Mouse (Mus musculus): ENCODE results near the gene Rwdd2a. TPM values are rescaled to one million over a fixed set of nuclear protein-coding genes. Genes with fewer than 3 reads are reported as not detected.
"Not testable (repeated sequence)": the region's sequence is repeated elsewhere in the genome, so short reads cannot be mapped to it uniquely, and the experiment has no call there.

Rwdd2a gene
- polyA plus RNA-seq, 1 experiment from 2014 or later = 2.9 TPM

GRCm38 (mm10) chr9:86596983-86597382, 25.2 kb downstream of the Rwdd2a start:
- not testable (repeated sequence) for H3K4me2 ChIP-seq (replicated peaks); H3K4me1 ChIP-seq (replicated peaks); H3K4me3 ChIP-seq (replicated peaks); ATAC-seq; H3K36me3 ChIP-seq; H3K27ac ChIP-seq; H3K9me3 ChIP-seq; H3K27me3 ChIP-seq (replicated peaks); H3K9ac ChIP-seq

- H3K9me3 ChIP-seq = no peaks in the 10 kb centered on the region
- 27% methylated on average over 8 of the region's 8 CpGs for WGBS
- H3K9ac ChIP-seq = no peak overlapping the region
- H3K4me1 ChIP-seq (replicated peaks) = no peaks in the 10 kb centered on the region
- no peaks in the 10 kb centered on the region for H3K36me3 ChIP-seq
- H3K27me3 ChIP-seq (replicated peaks) = no peaks in the 10 kb centered on the region
- no peak overlapping the region for H3K27ac ChIP-seq
- no peak overlapping the region for H3K4me2 ChIP-seq (replicated peaks)
- peak; percentile 74 for ATAC-seq
- no peak overlapping the region for H3K4me3 ChIP-seq (replicated peaks)
These were observed 28.0 kb downstream of the Rwdd2a start for GRCm38 (mm10) chr9:86599723-86600303.

- 74% methylated on average over 6 of the region's 6 CpGs for WGBS
- Histone ChIP-seq H3K4me3 (replicated peaks) (no peak overlapping the region), H3K4me2 (replicated peaks) (no peak overlapping the region), H3K27ac (no peak overlapping the region), H3K9me3 (no peaks in the 10 kb centered on the region), H3K36me3 (no peaks in the 10 kb centered on the region), H3K4me1 (replicated peaks) (no peaks in the 10 kb centered on the region), H3K9ac (no peak overlapping the region), H3K27me3 (replicated peaks) (no peaks in the 10 kb centered on the region)
- ATAC-seq = no peak
These were observed 34.0 kb downstream of the Rwdd2a start for GRCm38 (mm10) chr9:86605776-86606175.

- Histone ChIP-seq H3K4me3 (replicated peaks) (no peak overlapping the region), H3K4me2 (replicated peaks) (no peak overlapping the region), H3K27ac (no peak overlapping the region), H3K27me3 (replicated peaks) (no peaks in the 10 kb centered on the region), H3K9me3 (no peaks in the 10 kb centered on the region), H3K36me3 (no peaks in the 10 kb centered on the region), H3K4me1 (replicated peaks) (no peaks in the 10 kb centered on the region; the same call in 1 of the 2 replicates), H3K9ac (no peak overlapping the region)
- WGBS = 91% methylated on average over 4 of the region's 4 CpGs
- ATAC-seq = no peak
These were observed 40.3 kb downstream of the Rwdd2a start for GRCm38 (mm10) chr9:86612091-86612490.

- Histone ChIP-seq H3K27me3 (replicated peaks) (no peaks in the 10 kb centered on the region), H3K9me3 (no peaks in the 10 kb centered on the region), H3K9ac (no peak overlapping the region), H3K4me2 (replicated peaks) (no peak overlapping the region), H3K4me1 (replicated peaks) (no peaks in the 10 kb centered on the region; the same call in 1 of the 2 replicates), H3K4me3 (replicated peaks) (no peak overlapping the region), H3K27ac (no peak overlapping the region), H3K36me3 (no peaks in the 10 kb centered on the region)
- peak; percentile 41; the same call in 1 of the 2 replicates for ATAC-seq
- WGBS = 74% methylated on average over 1 of the region's 1 CpGs
These were observed 44.0 kb downstream of the Rwdd2a start for GRCm38 (mm10) chr9:86615765-86616164.

- H3K4me3 ChIP-seq (replicated peaks) = no peak overlapping the region
- H3K27ac ChIP-seq = no peak overlapping the region
- ATAC-seq = no peak
- no peak overlapping the region for H3K4me2 ChIP-seq (replicated peaks)
- no peak overlapping the region for H3K9ac ChIP-seq
- H3K27me3 ChIP-seq (replicated peaks) = no peaks in the 10 kb centered on the region
- H3K36me3 ChIP-seq = no peaks in the 10 kb centered on the region
- H3K9me3 ChIP-seq = no peaks in the 10 kb centered on the region
- 66% methylated on average over 7 of the region's 7 CpGs for WGBS
- no peaks in the 10 kb centered on the region; the same call in 1 of the 2 replicates for H3K4me1 ChIP-seq (replicated peaks)
These were observed 46.2 kb downstream of the Rwdd2a start for GRCm38 (mm10) chr9:86617837-86618492.

GRCm38 (mm10) chr9:86619341-86620139, 47.7 kb downstream of the Rwdd2a start:
- ATAC-seq = no peak
- H3K36me3 ChIP-seq = no peaks in the 10 kb centered on the region
- H3K27me3 ChIP-seq (replicated peaks) = no peaks in the 10 kb centered on the region
- WGBS = 80% methylated on average over 10 of the region's 10 CpGs
- H3K4me3 ChIP-seq (replicated peaks) = no peak overlapping the region
- H3K9ac ChIP-seq = no peak overlapping the region
- H3K27ac ChIP-seq = no peak overlapping the region
- no peaks in the 10 kb centered on the region for H3K9me3 ChIP-seq
- no peak overlapping the region for H3K4me2 ChIP-seq (replicated peaks)
- H3K4me1 ChIP-seq (replicated peaks) = no peaks in the 10 kb centered on the region; the same call in 1 of the 2 replicates

GRCm38 (mm10) chr9:86622062-86622461, 50.3 kb downstream of the Rwdd2a start:
- 76% methylated on average over 2 of the region's 2 CpGs for WGBS
- Histone ChIP-seq H3K36me3 (no peaks in the 10 kb centered on the region), H3K9me3 (no peaks in the 10 kb centered on the region), H3K4me2 (replicated peaks) (no peak overlapping the region), H3K27me3 (replicated peaks) (no peaks in the 10 kb centered on the region), H3K9ac (no peak overlapping the region), H3K4me1 (replicated peaks) (no peaks in the 10 kb centered on the region), H3K27ac (no peak overlapping the region), H3K4me3 (replicated peaks) (no peak overlapping the region)
- ATAC-seq = no peak

- no peak for ATAC-seq
- H3K9ac ChIP-seq = no peak overlapping the region
- no peaks in the 10 kb centered on the region for H3K36me3 ChIP-seq
- H3K4me1 ChIP-seq (replicated peaks) = no peaks in the 10 kb centered on the region
- no peak overlapping the region for H3K27ac ChIP-seq
- H3K4me3 ChIP-seq (replicated peaks) = no peak overlapping the region
- H3K27me3 ChIP-seq (replicated peaks) = no peaks in the 10 kb centered on the region
- H3K4me2 ChIP-seq (replicated peaks) = no peak overlapping the region
- WGBS = 85% methylated on average over 12 of the region's 12 CpGs
- no peaks in the 10 kb centered on the region for H3K9me3 ChIP-seq
These were observed 52.2 kb downstream of the Rwdd2a start for GRCm38 (mm10) chr9:86624039-86624438.

Other genes starting within 250 kb of the Rwdd2a start
- 4.5 and 5.1 TPM in 2 replicates for gene Ube2cbp, start 107.0 kb upstream of the Rwdd2a start, polyA plus RNA-seq (2015; fragmentation: Nextera tagmentation; extraction: Ambion mirVana)
- gene Dop1a, start 104.8 kb upstream of the Rwdd2a start, polyA plus RNA-seq (2015; fragmentation: Nextera tagmentation; extraction: Ambion mirVana) = 11.0 and 12.0 TPM in 2 replicates
- 40.6 and 42.4 TPM in 2 replicates for gene Pgm3, start 149 bp upstream of the Rwdd2a start, polyA plus RNA-seq (2015; fragmentation: Nextera tagmentation; extraction: Ambion mirVana)
- 21.2 and 22.9 TPM in 2 replicates for gene Me1, start 124.0 kb downstream of the Rwdd2a start, polyA plus RNA-seq (2015; fragmentation: Nextera tagmentation; extraction: Ambion mirVana)
- 14.3 and 16.4 TPM in 2 replicates for gene Prss35, start 171.7 kb downstream of the Rwdd2a start, polyA plus RNA-seq (2015; fragmentation: Nextera tagmentation; extraction: Ambion mirVana)

All from intestine, embryonic 15.5 days (tissue).